Mouse (Mus musculus): ENCODE results near the gene Dnajc1.

Gene Dnajc1

GRCm38 (mm10) chr2:18300949-18301348, 91.7 kb downstream of the Dnajc1 start:
- no peak for DNase-seq (ENCODE audit: low read depth, low spot score)

- peak; percentile 9 for DNase-seq (ENCODE audit: low read depth, low spot score)
Measured at GRCm38 (mm10) chr2:18285175-18285574, 107.5 kb downstream of the Dnajc1 start.

GRCm38 (mm10) chr2:18265736-18266135, 126.9 kb downstream of the Dnajc1 start:
- no peak for DNase-seq (ENCODE audit: low read depth, low spot score)

GRCm38 (mm10) chr2:18264579-18264978, 128.1 kb downstream of the Dnajc1 start:
- DNase-seq (ENCODE audit: low read depth, low spot score), result no peak

GRCm38 (mm10) chr2:18262298-18262697, 130.3 kb downstream of the Dnajc1 start:
- DNase-seq (ENCODE audit: low read depth, low spot score), result no peak

- no peak for DNase-seq (ENCODE audit: low read depth, low spot score)
Measured at GRCm38 (mm10) chr2:18249224-18249623, 143.4 kb downstream of the Dnajc1 start.

- DNase-seq (ENCODE audit: low read depth, low spot score), result no peak
Measured at GRCm38 (mm10) chr2:18235524-18235923, 157.1 kb downstream of the Dnajc1 start.

GRCm38 (mm10) chr2:18232883-18233567, 159.6 kb downstream of the Dnajc1 start:
- DNase-seq (ENCODE audit: low read depth, low spot score), result peak; percentile 53

GRCm38 (mm10) chr2:18231143-18231542, 161.5 kb downstream of the Dnajc1 start:
- DNase-seq (ENCODE audit: low read depth, low spot score), result no peak

- DNase-seq (ENCODE audit: low read depth, low spot score), result no peak
Measured at GRCm38 (mm10) chr2:18229279-18229678, 163.4 kb downstream of the Dnajc1 start.

- DNase-seq (ENCODE audit: low read depth, low spot score), result no peak
Measured at GRCm38 (mm10) chr2:18228486-18229062, 164.1 kb downstream of the Dnajc1 start.

GRCm38 (mm10) chr2:18219569-18219968, 173.1 kb downstream of the Dnajc1 start:
- DNase-seq (ENCODE audit: low read depth, low spot score), result no peak

- no peak for DNase-seq (ENCODE audit: low read depth, low spot score)
Measured at GRCm38 (mm10) chr2:18219136-18219535, 173.5 kb downstream of the Dnajc1 start.

- DNase-seq (ENCODE audit: low read depth, low spot score), result no peak
Measured at GRCm38 (mm10) chr2:18218500-18218899, 174.1 kb downstream of the Dnajc1 start.

- DNase-seq (ENCODE audit: low read depth, low spot score), result no peak
Measured at GRCm38 (mm10) chr2:18217867-18218266, 174.8 kb downstream of the Dnajc1 start.

- no peak for DNase-seq (ENCODE audit: low read depth, low spot score)
Measured at GRCm38 (mm10) chr2:18214031-18214430, 178.6 kb downstream of the Dnajc1 start.

- no peak for DNase-seq (ENCODE audit: low read depth, low spot score)
Measured at GRCm38 (mm10) chr2:18209948-18210347, 182.7 kb downstream of the Dnajc1 start.

GRCm38 (mm10) chr2:18209211-18209823, 183.3 kb downstream of the Dnajc1 start:
- DNase-seq (ENCODE audit: low read depth, low spot score), result no peak

- DNase-seq (ENCODE audit: low read depth, low spot score), result no peak
Measured at GRCm38 (mm10) chr2:18208578-18208977, 184.1 kb downstream of the Dnajc1 start.

- DNase-seq (ENCODE audit: low read depth, low spot score), result no peak
Measured at GRCm38 (mm10) chr2:18206811-18207210, 185.8 kb downstream of the Dnajc1 start.

GRCm38 (mm10) chr2:18205118-18205517, 187.5 kb downstream of the Dnajc1 start:
- peak; percentile 87 for DNase-seq (ENCODE audit: low read depth, low spot score)

- peak; percentile 65 for DNase-seq (ENCODE audit: low read depth, low spot score)
Measured at GRCm38 (mm10) chr2:18202923-18203322, 189.7 kb downstream of the Dnajc1 start.

All from R1 (cell line).